Mouse (Mus musculus): ENCODE measurements around the gene Mrtfb. TPM values are rescaled to one million over a fixed set of nuclear protein-coding genes. Genes with fewer than 3 reads are reported as not detected.

Gene Mrtfb
- 15.2 and 16.0 TPM in 2 replicates for polyA plus RNA-seq (2016; fragmentation: Nextera tagmentation; extraction: Ambion mirVana)

DNA sequence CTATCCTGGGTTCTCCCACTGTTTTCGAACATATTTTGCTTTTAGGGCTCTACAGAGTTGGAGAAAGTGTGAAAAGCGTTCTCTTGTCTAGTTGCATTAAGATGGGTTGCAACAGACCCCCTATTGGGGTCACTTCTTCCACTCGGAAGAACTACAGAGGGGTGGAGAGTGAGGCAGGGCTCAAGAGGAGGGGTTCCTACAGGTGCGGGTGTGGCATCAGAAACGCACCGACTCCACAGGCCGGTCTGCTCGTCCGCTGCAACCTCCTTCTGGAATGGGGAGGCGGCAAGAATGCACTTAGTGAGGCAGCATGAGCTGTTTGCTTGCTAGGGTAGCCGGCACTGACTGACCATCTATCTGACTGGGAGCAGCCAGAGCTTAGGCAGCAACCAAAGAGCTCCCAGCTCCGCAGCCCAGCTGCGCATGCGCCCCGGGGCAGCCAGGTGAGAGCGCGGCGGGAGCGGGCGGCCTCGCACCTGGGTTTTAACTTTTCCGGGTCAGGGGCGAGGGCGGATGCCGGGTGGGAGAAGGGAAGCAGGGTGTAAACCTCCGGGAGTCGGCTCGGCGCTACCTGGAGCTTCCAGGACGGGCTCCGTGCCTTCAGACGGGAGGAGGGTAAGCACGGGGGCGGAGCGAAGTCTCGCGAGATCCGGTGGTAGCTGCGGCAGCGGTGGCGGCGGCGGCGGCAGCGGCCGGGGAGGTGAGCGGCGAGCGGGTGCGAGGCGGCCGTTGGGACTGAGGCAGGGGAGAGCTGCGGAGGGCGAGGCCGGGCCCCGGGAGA lies at the start of gene Mrtfb:
Gene Mrtfb (plus strand): TSS at position 627 of the 781 bp plus-strand sequence.
- H3K4me3 ChIP-seq, result peak within 1 kb of the TSS; percentile 91
- H3K27me3 ChIP-seq, result no peaks in the 10 kb centered on the region
- no peaks in the 10 kb centered on the region for H3K9me3 ChIP-seq
- ATAC-seq (ENCODE audit: low FRiP score, low read depth), result peak; percentile 93
- H3K36me3 ChIP-seq, result no peaks in the 10 kb centered on the region
- 2% methylated on average over 43 of the region's 56 CpGs for WGBS
- 0 out of 2 replicates have a peak, but pooled peaks cover 18% of the 10 kb centered on the region for H3K4me1 ChIP-seq
- peak within 1 kb of the TSS; percentile 90 for H3K9ac ChIP-seq (replicated peaks)
- H3K27ac ChIP-seq (replicated peaks), result peak within 1 kb of the TSS; percentile 58
- peak within 1 kb of the TSS; percentile 70 for H3K4me2 ChIP-seq (replicated peaks)

DNA sequence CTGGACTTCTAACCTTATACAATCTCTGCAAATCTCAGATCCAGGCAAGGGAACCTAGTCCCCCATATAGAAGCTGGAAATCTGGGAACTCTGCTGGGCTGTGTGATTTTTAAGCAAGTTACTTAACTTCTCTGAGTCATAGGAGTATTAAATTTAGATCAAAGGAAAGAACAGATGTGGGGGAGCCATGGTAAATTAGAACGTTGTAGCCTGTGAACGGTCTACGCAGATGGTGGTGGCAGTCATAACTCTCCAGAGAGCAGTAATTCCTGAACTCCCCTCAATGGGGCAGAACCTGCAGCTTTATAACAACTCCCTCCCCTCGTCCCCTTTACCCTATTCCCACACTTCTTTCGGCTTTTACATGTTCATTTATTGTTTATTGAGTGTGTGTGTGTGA lies 48.6 kb upstream of the Mrtfb start:
- Histone ChIP-seq H3K4me2 (replicated peaks) (no peak overlapping the region), H3K9me3 (no peaks in the 10 kb centered on the region), H3K4me3 (no peak overlapping the region), H3K27me3 (no peaks in the 10 kb centered on the region), H3K36me3 (no peaks in the 10 kb centered on the region), H3K4me1 (no peaks in the 10 kb centered on the region), H3K9ac (replicated peaks) (no peak overlapping the region), H3K27ac (replicated peaks) (no peak overlapping the region)
- 60% methylated on average over 5 of the region's 5 CpGs for WGBS
- ATAC-seq (ENCODE audit: low FRiP score, low read depth), result no peak

DNA sequence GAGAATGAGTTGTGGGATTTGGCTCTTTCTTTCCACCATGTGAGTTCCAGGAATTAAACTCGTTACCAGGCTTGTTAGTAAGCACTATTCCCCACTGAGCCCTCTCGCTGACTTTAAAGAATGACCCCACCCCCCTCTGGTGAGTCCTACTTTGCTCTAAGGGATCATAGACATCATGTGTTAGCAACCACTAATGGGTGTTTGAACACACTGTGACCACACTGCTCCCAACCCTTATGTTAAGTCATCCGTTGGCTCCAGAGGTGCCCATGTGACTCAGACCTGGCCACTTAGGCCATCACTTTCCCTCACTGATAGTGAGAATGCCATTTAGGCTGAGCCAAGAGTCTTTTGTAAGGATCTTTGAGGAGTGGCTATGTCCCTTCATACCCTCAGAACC lies 48.2 kb upstream of the Mrtfb start:
- Histone ChIP-seq H3K4me2 (replicated peaks) (no peak overlapping the region), H3K9ac (replicated peaks) (no peak overlapping the region), H3K4me3 (no peak overlapping the region), H3K4me1 (no peaks in the 10 kb centered on the region), H3K9me3 (no peaks in the 10 kb centered on the region), H3K27me3 (no peaks in the 10 kb centered on the region), H3K36me3 (no peaks in the 10 kb centered on the region), H3K27ac (replicated peaks) (no peak overlapping the region)
- 37% methylated on average over 3 of the region's 3 CpGs for WGBS
- 0 out of 2 replicates have a peak, but pooled peaks have one; percentile 44 for ATAC-seq (ENCODE audit: low FRiP score, low read depth)

DNA sequence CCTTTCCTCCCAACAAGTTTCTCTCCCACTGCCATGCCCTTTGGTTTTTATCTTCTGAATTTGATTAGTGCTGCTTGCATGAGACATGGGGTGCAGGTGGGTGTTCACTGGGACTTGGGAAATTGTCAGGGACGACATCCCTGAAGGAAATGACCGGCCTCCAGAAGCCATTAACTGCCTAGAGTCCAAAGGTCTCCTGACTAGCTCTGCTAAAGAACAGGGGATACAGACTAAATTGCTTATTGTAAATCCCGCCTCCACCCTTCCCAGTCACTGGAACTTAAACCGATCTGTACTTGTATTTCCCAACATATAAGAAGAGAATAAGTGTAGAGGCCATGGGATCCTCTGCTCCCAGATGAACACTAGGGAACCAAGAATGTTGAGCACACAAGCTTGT lies 43.5 kb upstream of the Mrtfb start:
- H3K9ac ChIP-seq (replicated peaks), result no peak overlapping the region
- no peaks in the 10 kb centered on the region for H3K36me3 ChIP-seq
- 86% methylated on average over 4 of the region's 4 CpGs for WGBS
- no peak overlapping the region for H3K4me3 ChIP-seq
- no peaks in the 10 kb centered on the region for H3K9me3 ChIP-seq
- no peaks in the 10 kb centered on the region for H3K4me1 ChIP-seq
- no peak overlapping the region for H3K27ac ChIP-seq (replicated peaks)
- H3K4me2 ChIP-seq (replicated peaks), result no peak overlapping the region
- no peaks in the 10 kb centered on the region for H3K27me3 ChIP-seq
- no peak for ATAC-seq (ENCODE audit: low FRiP score, low read depth)

DNA sequence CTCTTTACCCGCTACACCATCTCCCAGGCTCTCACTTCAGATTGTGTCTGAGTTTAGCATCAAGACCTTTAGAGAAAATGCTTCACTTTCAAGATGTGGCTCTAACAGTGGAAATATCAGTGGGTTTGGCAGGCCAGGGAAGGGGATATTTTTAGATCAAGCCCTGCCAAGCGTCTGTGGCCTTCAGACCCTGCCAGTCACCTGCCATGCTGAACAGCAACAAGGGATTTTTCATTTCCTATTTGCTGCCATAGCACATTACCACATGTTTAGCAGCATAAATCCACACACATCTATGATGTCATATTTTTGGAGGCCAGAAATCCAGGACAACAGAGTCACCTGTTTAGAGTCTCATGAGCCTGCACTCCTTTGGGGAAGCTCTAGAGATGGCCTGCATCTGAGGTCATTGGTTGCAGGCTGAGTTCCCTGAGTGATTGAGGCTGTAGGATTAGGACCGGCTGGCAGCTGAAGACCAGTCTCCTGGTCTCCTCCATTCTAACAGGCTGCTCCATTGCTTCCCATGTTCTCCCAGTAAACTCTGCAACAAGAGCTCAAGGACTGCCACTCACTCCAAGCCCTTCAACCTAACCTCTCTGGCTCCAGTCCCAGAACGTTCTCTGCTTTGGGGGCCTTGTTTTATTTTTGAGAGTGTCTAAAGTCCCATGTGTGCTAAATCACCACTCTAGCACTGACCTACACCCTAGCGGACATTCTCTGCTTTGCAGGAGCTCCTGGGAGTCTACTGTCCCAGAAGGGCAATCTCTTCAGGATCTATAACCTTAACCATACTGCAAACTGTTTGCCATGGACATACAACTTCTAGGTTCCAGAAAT lies 39.9 kb upstream of the Mrtfb start:
- Histone ChIP-seq H3K9ac (replicated peaks) (no peak overlapping the region), H3K4me3 (no peak overlapping the region)
- ATAC-seq (ENCODE audit: low FRiP score, low read depth), result no peak

GRCm38 (mm10) chr16:13217951-13218350 lies 38.3 kb upstream of the Mrtfb start:
- Histone ChIP-seq H3K4me3 (no peak overlapping the region), H3K4me1 (no peaks in the 10 kb centered on the region), H3K9ac (replicated peaks) (no peak overlapping the region), H3K9me3 (no peaks in the 10 kb centered on the region), H3K4me2 (replicated peaks) (no peak overlapping the region), H3K27ac (replicated peaks) (no peak overlapping the region), H3K27me3 (no peaks in the 10 kb centered on the region), H3K36me3 (no peaks in the 10 kb centered on the region)
- no peak for ATAC-seq (ENCODE audit: low FRiP score, low read depth)
- 88% methylated on average over 8 of the region's 8 CpGs for WGBS

More for the DNA sequence above, 39.9 kb upstream of the Mrtfb start:
- Histone ChIP-seq H3K27ac (replicated peaks) (no peak overlapping the region), H3K4me1 (no peaks in the 10 kb centered on the region), H3K36me3 (no peaks in the 10 kb centered on the region), H3K4me2 (replicated peaks) (no peak overlapping the region), H3K9me3 (no peaks in the 10 kb centered on the region), H3K27me3 (no peaks in the 10 kb centered on the region)
- WGBS, result 80% methylated on average over 5 of the region's 5 CpGs

DNA sequence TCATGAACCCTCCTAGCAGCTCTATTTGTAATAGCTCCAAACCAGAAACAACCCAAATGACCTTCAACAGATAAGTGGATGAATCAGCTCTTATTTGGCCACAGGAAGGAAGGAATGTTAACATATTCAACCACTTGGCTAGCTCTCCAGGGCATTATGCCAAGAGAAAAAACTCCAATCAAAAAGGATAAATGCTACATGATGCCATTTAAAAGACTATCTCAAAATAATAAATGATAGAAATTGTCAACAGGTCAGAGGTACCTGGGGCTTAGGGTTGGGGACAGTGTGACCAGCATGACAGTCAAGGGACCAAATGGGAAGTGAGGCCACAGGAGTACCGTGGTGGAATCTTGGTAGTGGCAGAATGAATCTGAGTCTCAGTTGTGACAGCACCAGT lies 34.8 kb upstream of the Mrtfb start:
- Histone ChIP-seq H3K4me1 (no peaks in the 10 kb centered on the region), H3K4me3 (no peak overlapping the region), H3K4me2 (replicated peaks) (no peak overlapping the region), H3K27me3 (no peaks in the 10 kb centered on the region), H3K9me3 (no peaks in the 10 kb centered on the region), H3K27ac (replicated peaks) (no peak overlapping the region), H3K36me3 (no peaks in the 10 kb centered on the region), H3K9ac (replicated peaks) (no peak overlapping the region)
- no peak for ATAC-seq (ENCODE audit: low FRiP score, low read depth)
- 83% methylated on average over 1 of the region's 1 CpGs for WGBS

DNA sequence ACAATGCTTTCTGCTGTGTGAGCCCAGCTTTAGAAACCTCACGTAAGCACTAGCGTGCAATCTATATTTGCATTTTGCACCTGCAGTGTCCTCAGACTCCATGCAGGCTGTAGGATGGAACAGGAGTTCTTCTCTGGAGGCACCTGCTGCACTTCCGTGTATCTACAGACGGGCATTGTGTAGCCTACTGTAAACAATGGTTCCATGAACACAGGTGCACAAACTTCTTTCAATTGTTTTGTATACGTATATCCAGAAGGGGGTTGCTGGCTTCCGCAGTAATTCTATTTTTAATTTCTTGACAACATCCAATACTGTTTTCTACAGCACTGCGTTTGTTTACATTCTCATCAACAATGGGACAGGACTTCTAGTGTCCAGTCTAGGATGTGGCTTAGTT lies 24.2 kb upstream of the Mrtfb start:
- Histone ChIP-seq H3K27me3 (no peaks in the 10 kb centered on the region), H3K27ac (replicated peaks) (no peak overlapping the region), H3K4me1 (no peaks in the 10 kb centered on the region), H3K9ac (replicated peaks) (no peak overlapping the region), H3K9me3 (no peaks in the 10 kb centered on the region), H3K4me2 (replicated peaks) (no peak overlapping the region), H3K4me3 (no peak overlapping the region), H3K36me3 (no peaks in the 10 kb centered on the region)
- ATAC-seq (ENCODE audit: low FRiP score, low read depth), result no peak
- WGBS, result 88% methylated on average over 7 of the region's 7 CpGs

DNA sequence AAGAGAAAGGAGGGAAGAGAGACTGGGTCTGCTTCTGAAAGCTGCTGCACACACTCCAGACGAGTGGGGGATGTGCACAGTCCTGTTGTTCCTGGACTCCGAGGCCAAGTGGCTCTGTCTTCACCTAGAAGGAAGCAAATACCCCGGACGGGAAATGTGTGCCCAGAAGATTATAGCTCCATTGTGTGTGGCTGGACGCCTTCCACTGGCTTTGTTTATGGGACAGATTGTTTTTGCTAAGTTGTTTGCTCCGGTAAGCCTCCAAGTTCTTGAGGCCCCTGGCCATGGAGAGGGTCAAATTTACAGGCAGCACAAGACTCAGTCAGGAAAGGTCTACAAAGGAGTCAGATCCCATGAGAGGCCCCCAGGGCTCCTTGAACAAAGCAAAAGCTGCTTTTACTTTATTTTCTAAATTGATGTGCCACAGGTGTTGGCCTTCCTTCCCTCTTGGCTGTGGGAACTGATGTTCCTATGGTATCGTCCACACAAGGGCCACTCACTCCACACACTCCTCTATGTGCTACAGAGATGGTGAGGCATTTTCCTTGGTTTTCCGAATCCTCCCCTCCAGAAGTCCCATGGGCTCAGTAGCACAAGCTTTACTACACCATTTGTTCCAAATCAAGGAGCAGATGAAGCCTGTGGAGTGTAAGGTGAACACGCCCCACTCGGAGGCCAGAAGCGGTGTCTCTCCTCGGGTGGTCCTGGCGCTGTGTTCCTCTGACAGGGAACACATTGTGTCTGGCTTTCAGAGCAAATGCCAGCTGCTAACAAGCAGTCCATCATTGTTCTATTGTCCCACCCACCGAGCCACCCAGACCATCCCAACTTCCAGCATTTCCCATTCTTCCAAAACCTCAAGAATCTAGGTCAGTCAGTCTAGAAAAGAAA lies 23.1 kb upstream of the Mrtfb start:
- Histone ChIP-seq H3K4me3 (no peak overlapping the region), H3K36me3 (no peaks in the 10 kb centered on the region), H3K4me1 (no peaks in the 10 kb centered on the region), H3K4me2 (replicated peaks) (no peak overlapping the region), H3K9ac (replicated peaks) (no peak overlapping the region), H3K27me3 (no peaks in the 10 kb centered on the region), H3K27ac (replicated peaks) (no peak overlapping the region), H3K9me3 (no peaks in the 10 kb centered on the region)
- 56% methylated on average over 14 of the region's 14 CpGs for WGBS
- ATAC-seq (ENCODE audit: low FRiP score, low read depth), result no peak

- 77% methylated on average over 4 of the region's 4 CpGs for WGBS
- no peak for ATAC-seq (ENCODE audit: low FRiP score, low read depth)
- H3K4me3 ChIP-seq, result no peak overlapping the region
- H3K9me3 ChIP-seq, result no peaks in the 10 kb centered on the region
- no peak overlapping the region for H3K4me2 ChIP-seq (replicated peaks)
- H3K9ac ChIP-seq (replicated peaks), result no peak overlapping the region
- H3K27me3 ChIP-seq, result no peaks in the 10 kb centered on the region
- no peak overlapping the region for H3K27ac ChIP-seq (replicated peaks)
- no peaks in the 10 kb centered on the region for H3K36me3 ChIP-seq
- no peaks in the 10 kb centered on the region for H3K4me1 ChIP-seq
These were observed 17.2 kb upstream of the Mrtfb start for GRCm38 (mm10) chr16:13239039-13239438.

GRCm38 (mm10) chr16:13239544-13239943 lies 16.7 kb upstream of the Mrtfb start:
- 68% methylated on average over 2 of the region's 2 CpGs for WGBS
- Histone ChIP-seq H3K36me3 (no peaks in the 10 kb centered on the region), H3K9me3 (no peaks in the 10 kb centered on the region), H3K4me1 (no peaks in the 10 kb centered on the region), H3K4me2 (replicated peaks) (no peak overlapping the region), H3K4me3 (no peak overlapping the region), H3K9ac (replicated peaks) (no peak overlapping the region), H3K27me3 (no peaks in the 10 kb centered on the region), H3K27ac (replicated peaks) (no peak overlapping the region)
- ATAC-seq (ENCODE audit: low FRiP score, low read depth), result no peak
